Mouse (Mus musculus) ES-E14 (cell line): ENCODE data around the gene Kcnd2.

ENCODE experiments used
- CHD2 ChIP-seq: IDR thresholded peaks from 2 replicates; pipeline ENCODE4 v1.6.1; 2014; ENCODE audit warnings: mild to moderate bottlenecking, low read depth, low read length, inconsistent platforms
- MAFK ChIP-seq: IDR thresholded peaks from 2 replicates; pipeline ENCODE4 v1.6.1; 2014; ENCODE audit warnings: mild to moderate bottlenecking, low read depth, low read length, inconsistent platforms; ENCODE audit not compliant: insufficient read depth
- ZC3H11A ChIP-seq: IDR thresholded peaks from 2 replicates; pipeline ENCODE4 v1.6.1; 2012; ENCODE audit warnings: low read depth, mild to moderate bottlenecking, inconsistent platforms, low read length, borderline replicate concordance
- ZNF384 ChIP-seq: IDR thresholded peaks from 2 replicates; pipeline ENCODE4 v1.6.1; 2012; ENCODE audit warnings: low read depth, low read length, inconsistent platforms

- peak; percentile 22; the same call in 1 of the 2 replicates for TF ChIP-seq ZC3H11A
- TF ChIP-seq MAFK, result no peak
- no peak for TF ChIP-seq ZNF384
- TF ChIP-seq CHD2, result no peak
These were observed 319.5 kb downstream of the Kcnd2 start for GRCm38 (mm10) chr6:21534820-21535219.
